Mouse (Mus musculus): ENCODE results near the gene Ints1. TPM values are rescaled to one million over a fixed set of nuclear protein-coding genes. Genes with fewer than 3 reads are reported as not detected.

Gene Ints1
- total RNA-seq, 2 experiments from 2014 or later = 50.6 to 54.8 TPM

GRCm38 (mm10) chr5:139799801-139800590, 24.5 kb upstream of the Ints1 start:
- peak; percentile 5 for DNase-seq

- DNase-seq = peak; percentile 9
Measured at GRCm38 (mm10) chr5:139799041-139799440, 23.6 kb upstream of the Ints1 start.

GRCm38 (mm10) chr5:139798168-139798900, 22.9 kb upstream of the Ints1 start:
- DNase-seq = peak; percentile 11

GRCm38 (mm10) chr5:139797473-139798167, 22.1 kb upstream of the Ints1 start:
- DNase-seq = peak; percentile 96

GRCm38 (mm10) chr5:139796900-139797299, 21.4 kb upstream of the Ints1 start:
- peak; percentile 92 for DNase-seq

GRCm38 (mm10) chr5:139796001-139796620, 20.6 kb upstream of the Ints1 start:
- DNase-seq = no peak

- DNase-seq = peak; percentile 72
Measured at GRCm38 (mm10) chr5:139794938-139795337, 19.5 kb upstream of the Ints1 start.

GRCm38 (mm10) chr5:139794137-139794536, 18.7 kb upstream of the Ints1 start:
- DNase-seq = peak; percentile 4

- peak; percentile 54 for DNase-seq
Measured at GRCm38 (mm10) chr5:139793338-139794089, 18.0 kb upstream of the Ints1 start.

- DNase-seq = peak; percentile 10
Measured at GRCm38 (mm10) chr5:139792966-139793337, 17.5 kb upstream of the Ints1 start.

GRCm38 (mm10) chr5:139792159-139792775, 16.8 kb upstream of the Ints1 start:
- DNase-seq = peak; percentile 6

- peak; percentile 99 for DNase-seq
Measured at GRCm38 (mm10) chr5:139791227-139792158, 16.0 kb upstream of the Ints1 start, which contains the start of gene Mafk. Gene Mafk, plus strand, starts transcription at chr5:139791513.

- peak; percentile 6 for DNase-seq
Measured at GRCm38 (mm10) chr5:139789466-139789865, 14.0 kb upstream of the Ints1 start.

- no peak for DNase-seq
Measured at GRCm38 (mm10) chr5:139781406-139781805, 5.9 kb upstream of the Ints1 start.

GRCm38 (mm10) chr5:139776966-139777365, 1.5 kb upstream of the Ints1 start:
- no peak for DNase-seq

- peak; percentile 4 for DNase-seq
Measured at GRCm38 (mm10) chr5:139768216-139768615, 7.3 kb downstream of the Ints1 start.

- no peak for DNase-seq
Measured at GRCm38 (mm10) chr5:139764296-139764695, 11.2 kb downstream of the Ints1 start.

- no peak for DNase-seq
Measured at GRCm38 (mm10) chr5:139758096-139758495, 17.4 kb downstream of the Ints1 start.

- DNase-seq = no peak
Measured at GRCm38 (mm10) chr5:139756586-139756985, 18.9 kb downstream of the Ints1 start.

GRCm38 (mm10) chr5:139756135-139756534, 19.3 kb downstream of the Ints1 start:
- DNase-seq = no peak

All from heart, postnatal 4 days (tissue).